Mouse (Mus musculus): ENCODE measurements around the gene Rnf150.

Gene Rnf150

DNA sequence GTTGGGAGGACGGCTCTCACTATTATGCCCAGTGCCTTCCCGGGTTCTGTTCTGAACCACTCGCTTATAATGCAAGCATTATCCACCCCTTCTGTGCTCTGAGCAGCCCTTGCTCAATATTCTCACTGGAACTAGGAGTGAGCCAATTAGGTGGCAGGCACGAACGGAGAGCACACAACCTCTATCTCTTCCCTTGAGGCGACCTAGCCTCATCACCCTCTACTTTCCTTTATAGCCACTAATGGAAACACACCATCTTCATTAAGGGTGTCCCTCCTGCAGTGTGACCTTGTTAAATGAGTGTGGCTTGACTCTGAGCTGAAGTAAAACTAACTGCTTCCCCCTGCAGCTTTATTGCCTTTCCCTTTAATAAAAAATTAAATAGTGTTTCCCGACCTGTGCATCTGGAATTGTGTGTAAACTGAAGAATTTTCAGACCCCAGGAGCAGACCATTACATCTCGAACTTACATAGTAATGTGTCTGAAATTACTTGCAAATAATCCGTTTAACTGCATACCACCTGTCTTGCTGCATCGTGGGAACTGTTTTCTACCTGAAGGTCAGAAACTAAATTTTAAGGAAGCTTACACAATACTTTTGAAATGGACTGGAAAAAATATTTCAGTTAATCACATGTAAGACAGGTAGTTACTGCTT is 26.0 kb downstream of the Rnf150 start:
- DNase-seq, result no peak

DNA sequence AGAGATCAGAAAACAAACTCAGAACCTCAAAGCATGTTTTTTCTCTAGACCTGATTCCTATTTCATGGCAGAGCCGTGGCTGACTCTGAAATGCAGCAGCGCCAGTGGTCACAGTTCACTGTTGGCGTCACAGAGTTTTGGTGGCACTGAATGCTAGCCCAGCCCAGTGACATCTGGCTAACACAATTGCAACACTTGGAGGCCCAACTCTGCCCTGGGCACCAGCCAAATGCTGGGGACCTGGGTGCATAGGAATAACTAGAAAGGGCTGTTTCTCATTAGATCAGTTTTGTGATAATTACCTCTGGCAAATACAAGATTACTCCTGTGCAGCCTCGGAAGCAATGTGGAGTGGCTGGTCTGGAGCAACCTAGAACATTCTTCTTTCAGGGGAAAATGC is 31.9 kb downstream of the Rnf150 start:
- no peak for DNase-seq

- no peak for DNase-seq
Measured at GRCm38 (mm10) chr8:82896796-82897195, 33.6 kb downstream of the Rnf150 start.

GRCm38 (mm10) chr8:82897628-82898458 is 34.7 kb downstream of the Rnf150 start:
- no peak for DNase-seq

- no peak for DNase-seq
Measured at GRCm38 (mm10) chr8:82898459-82898841, 35.3 kb downstream of the Rnf150 start.

- DNase-seq, result no peak
Measured at GRCm38 (mm10) chr8:82900958-82901357, 37.8 kb downstream of the Rnf150 start.

DNA sequence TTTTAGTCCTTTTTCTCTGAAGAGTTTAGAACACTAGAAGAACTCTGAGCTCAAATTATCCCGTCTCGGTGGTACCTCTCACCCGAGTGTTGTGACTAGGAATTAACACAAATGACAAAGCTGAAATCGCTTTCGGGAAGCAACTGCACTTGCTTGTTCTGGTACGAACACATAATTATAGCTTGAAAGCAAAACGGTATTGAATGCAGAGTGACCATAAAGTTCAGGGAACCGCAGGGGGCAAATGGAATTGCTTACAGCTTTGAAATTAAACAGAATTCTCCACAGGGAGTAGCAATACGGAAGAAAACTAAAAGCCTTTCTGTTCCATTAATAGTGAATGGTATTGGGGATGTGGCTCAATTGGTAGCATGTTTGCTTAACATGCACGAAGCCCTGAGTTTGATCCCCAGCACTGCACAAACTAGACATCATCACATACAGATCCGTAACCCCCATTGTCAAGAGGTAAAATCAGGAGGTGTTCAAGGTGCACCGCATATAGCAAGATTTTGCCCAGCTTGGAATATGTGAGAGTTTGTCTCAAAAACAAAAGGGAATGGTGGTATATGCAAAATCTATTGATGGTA is 38.5 kb downstream of the Rnf150 start:
- no peak for DNase-seq

DNA sequence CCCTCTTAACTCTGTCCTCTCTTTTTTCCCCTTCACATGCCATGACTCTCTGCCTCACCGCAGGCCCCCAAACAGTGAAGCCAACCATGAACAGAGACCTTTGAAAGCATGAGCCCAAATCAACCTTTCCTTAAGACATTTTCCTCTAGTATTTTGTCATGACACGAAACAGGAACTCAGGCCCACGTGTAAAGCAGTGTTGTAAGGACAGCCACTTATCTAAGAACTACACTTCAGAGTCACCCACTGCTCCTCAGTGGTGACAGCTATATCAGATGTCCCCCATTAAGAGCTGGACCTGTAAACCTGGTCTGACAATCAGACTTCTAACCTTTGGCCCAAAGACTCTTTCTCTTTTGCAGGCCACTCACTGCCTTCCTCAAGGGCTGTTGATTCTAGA is 40.3 kb downstream of the Rnf150 start:
- DNase-seq, result no peak

GRCm38 (mm10) chr8:82907271-82907670 is 44.1 kb downstream of the Rnf150 start:
- DNase-seq, result no peak

DNA sequence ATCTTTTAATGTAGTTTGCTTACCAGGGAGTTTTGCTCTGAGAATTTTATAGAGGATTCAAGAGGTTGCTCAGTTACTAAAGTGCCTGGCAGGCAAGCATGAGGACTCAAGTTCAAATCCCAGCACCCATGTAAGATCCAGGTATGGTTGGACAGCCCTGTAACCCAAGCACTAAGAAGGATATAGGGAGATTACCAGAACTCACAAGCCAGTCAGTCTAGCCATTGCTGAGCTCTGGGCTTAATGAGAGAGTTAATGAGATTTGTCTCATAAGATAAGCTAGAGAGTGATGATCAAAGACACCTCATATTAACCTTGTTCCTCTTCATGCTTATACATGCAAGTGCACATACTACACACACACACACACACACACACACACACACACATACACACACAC is 48.3 kb downstream of the Rnf150 start:
- DNase-seq, result no peak

- no peak for DNase-seq
Measured at GRCm38 (mm10) chr8:82912282-82912681, 49.1 kb downstream of the Rnf150 start.

DNA sequence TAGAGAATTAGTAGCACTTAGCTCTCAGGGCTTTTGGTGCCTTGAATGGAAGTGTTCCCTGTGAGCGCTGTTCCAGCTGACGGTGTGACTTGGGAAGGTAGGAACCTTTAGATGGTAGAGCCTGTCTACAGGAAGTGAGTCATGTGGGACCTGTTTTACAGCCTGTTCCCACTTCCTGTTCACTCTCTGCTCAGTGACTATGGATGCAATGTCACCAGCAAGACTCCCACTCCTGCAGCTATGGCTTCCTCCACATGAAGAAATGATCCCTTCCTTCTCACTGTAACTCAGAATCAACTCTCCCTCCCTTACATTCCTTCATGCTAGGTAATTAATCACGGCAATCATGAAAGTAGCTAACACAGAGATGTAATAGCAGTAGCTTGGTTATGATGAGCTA is 51.4 kb downstream of the Rnf150 start:
- DNase-seq, result no peak

DNA sequence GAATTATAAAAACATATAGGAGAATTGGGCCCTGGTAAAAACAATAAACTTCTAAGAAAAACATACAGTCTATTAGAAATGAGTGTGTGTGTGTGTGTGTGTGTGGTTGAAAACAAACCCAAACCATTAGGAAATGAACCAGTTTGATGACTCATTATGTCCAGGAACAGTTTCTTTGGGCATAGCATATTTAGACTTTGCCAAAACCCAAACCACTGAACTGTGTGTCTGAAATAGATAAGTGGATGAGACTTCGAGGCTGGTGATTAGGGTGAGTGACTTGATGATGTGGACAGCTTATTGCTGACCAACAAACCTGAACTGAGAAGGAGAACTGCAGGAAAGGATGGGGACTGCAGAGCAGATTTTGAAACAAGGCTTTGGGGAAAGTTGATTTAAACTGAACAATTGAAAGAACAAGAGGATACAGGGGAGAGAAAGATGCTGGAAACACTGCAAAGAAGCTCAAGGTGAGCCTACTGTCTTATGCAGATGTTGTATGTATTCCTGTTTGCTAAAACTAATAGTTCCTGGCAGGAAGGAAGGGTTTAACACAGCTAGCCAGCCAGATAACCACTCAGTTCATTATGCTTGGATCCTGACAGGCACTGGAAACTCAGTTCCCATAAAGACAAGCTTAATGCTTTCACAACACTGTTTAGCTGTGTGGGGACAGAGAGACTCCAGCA is 53.8 kb downstream of the Rnf150 start:
- DNase-seq, result no peak

DNA sequence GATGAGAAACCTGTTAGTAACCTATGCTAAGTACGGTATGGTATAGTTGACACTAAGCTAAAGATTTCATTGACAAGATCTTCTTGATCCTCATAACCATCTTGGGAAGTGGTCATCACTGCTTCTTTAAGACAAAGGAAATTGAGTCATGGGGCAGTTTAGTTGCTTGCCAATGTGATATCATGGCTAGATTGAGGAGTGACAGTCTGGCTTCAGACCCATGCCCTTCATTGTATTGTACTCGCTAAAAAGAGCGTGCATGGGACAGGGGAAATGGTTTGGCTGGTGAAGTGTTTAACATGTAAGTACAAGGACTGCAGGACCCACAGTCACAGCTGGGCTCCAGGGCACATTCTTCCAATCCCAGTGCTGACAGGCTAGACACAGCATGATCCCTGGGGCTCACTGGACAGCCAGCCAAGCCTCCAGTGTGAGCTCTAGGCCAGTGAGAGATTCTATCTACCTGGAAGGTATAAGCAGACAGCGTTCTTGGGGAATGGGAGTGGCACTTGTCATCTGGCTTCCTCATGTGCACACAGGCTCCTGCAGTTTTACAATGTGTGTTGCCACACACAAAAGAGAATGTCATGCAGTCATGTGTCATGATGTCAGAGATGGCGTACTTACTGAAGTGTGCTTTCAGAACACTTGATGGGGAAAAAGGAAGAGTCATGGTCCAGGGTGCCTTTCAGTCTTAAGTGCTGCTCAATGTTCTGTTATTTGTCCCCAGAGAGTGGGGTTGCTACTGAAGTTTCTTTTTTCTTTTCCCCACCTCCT is 54.6 kb downstream of the Rnf150 start:
- DNase-seq, result no peak

GRCm38 (mm10) chr8:82919676-82920075 is 56.5 kb downstream of the Rnf150 start:
- DNase-seq, result no peak

- no peak for DNase-seq
Measured at GRCm38 (mm10) chr8:82920124-82920523, 57.0 kb downstream of the Rnf150 start.

DNA sequence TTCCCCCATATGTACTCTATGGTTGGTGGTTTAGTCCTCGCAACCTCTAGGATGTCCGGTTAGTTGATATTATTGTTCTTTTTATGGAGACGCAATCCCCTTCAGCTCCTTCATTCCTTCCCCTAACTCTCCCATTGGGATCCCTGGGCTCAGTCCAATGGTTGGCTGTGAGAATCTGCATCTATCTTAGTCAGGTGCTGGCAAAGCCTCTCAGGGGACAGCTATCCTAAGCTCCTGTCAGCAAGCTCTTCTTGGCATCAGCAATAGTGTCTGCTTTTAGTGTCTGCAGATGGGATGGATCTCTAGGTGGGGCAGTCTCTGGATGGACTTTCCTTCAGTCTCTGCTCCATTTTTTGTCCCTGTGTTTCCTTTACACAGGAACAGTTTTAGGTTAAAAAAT is 62.1 kb downstream of the Rnf150 start:
- no peak for DNase-seq

DNA sequence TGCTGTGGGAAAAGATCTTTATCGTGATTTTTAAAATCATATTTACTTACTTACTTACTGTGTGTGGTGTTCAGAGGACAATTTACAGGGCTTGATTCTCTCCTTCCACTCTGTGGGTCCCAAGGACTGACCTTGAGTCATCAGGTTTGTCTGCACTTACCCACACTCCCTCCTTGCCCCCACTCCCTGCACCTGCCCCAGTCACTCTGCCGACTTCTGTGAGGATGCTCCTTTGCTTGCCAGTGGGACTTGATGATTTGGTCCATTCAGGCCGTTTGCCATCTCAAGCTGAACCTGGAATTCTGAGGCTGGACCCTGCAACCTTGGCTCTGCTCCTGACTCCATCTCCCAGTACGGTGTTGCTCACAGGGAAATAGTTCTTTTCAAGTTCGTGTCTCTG is 63.4 kb downstream of the Rnf150 start:
- DNase-seq, result no peak

DNA sequence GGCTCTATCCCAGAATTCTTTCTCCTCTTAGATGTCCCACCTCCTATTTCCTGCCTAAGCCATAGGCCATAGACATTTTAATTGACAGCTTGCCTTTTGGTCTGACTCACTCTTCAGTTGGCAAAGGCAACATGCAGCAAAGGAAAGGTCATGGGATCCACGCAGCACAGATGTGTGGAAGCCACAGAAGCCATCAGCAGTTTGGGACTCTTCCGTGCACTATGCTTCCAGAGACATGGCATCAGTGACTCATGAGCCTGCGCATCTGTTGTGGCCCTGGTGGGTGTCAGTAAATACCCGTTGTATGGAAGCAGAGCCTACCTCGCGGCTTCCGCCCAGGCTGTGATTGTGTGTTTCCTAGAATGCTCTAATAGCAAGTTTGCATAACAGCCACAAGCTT is 68.4 kb downstream of the Rnf150 start:
- DNase-seq, result no peak

- DNase-seq, result no peak
Measured at GRCm38 (mm10) chr8:82936162-82936561, 73.0 kb downstream of the Rnf150 start.

GRCm38 (mm10) chr8:82936866-82937265 is 73.7 kb downstream of the Rnf150 start:
- no peak for DNase-seq

GRCm38 (mm10) chr8:82939912-82940311 is 76.8 kb downstream of the Rnf150 start:
- no peak for DNase-seq

Data from thymus, postnatal 36 days (tissue).